In genomic region chr17:12104690-12105089, GRCm38 (mm10) we compare ENCODE assay signal across 21 mouse cellular contexts.
"Had no signal": no experiment of that assay in that cellular context is flagged by ENCODE, and none has a peak within 500 bp of the region (broad histone marks: within the 10 kb centered on the region; RNA-seq: fewer than 3 reads in every experiment).

No protein-coding gene starts in this region.

- H3K27ac ChIP-seq: intestine, embryonic 15.5 days; left cerebral cortex, adult 2 months; limb, embryonic 12.5 days; limb, embryonic 15.5 days; midbrain, embryonic 12.5 days; midbrain, embryonic 15.5 days; neural tube, embryonic 12.5 days; neural tube, embryonic 15.5 days; stomach, embryonic 15.5 days had no signal

- H3K9ac ChIP-seq: intestine, embryonic 15.5 days; limb, embryonic 12.5 days; limb, embryonic 15.5 days; midbrain, embryonic 12.5 days; midbrain, embryonic 15.5 days; neural tube, embryonic 12.5 days; neural tube, embryonic 15.5 days; stomach, embryonic 15.5 days had no signal

- H3K4me3 ChIP-seq: intestine, embryonic 15.5 days; left cerebral cortex, adult 2 months; limb, embryonic 12.5 days; limb, embryonic 15.5 days; midbrain, embryonic 12.5 days; midbrain, embryonic 15.5 days; neural tube, embryonic 12.5 days; neural tube, embryonic 15.5 days; stomach, embryonic 15.5 days had no signal

- ATAC-seq: intestine, embryonic 15.5 days; midbrain, embryonic 15.5 days had no signal

- H3K27me3 ChIP-seq: intestine, embryonic 15.5 days; limb, embryonic 12.5 days; limb, embryonic 15.5 days; midbrain, embryonic 12.5 days; midbrain, embryonic 15.5 days; neural tube, embryonic 12.5 days; neural tube, embryonic 15.5 days; stomach, embryonic 15.5 days had no signal

- H3K36me3 ChIP-seq: intestine, embryonic 15.5 days; limb, embryonic 12.5 days; limb, embryonic 15.5 days; midbrain, embryonic 12.5 days; midbrain, embryonic 15.5 days; neural tube, embryonic 12.5 days; neural tube, embryonic 15.5 days; stomach, embryonic 15.5 days had no signal

- H3K4me2 ChIP-seq: intestine, embryonic 15.5 days; limb, embryonic 12.5 days; limb, embryonic 15.5 days; midbrain, embryonic 12.5 days; midbrain, embryonic 15.5 days; neural tube, embryonic 12.5 days; neural tube, embryonic 15.5 days; stomach, embryonic 15.5 days had no signal

- H3K4me1 ChIP-seq: intestine, embryonic 15.5 days; limb, embryonic 12.5 days; limb, embryonic 15.5 days; midbrain, embryonic 12.5 days; midbrain, embryonic 15.5 days; neural tube, embryonic 12.5 days; neural tube, embryonic 15.5 days; stomach, embryonic 15.5 days had no signal

- DNase-seq: kidney, adult 11 months; kidney, adult 8-10 months; kidney, postnatal 25 days; layer of hippocampus, postnatal 36 days; left cerebral cortex, postnatal 4 days; lung, adult 2 months; lung, postnatal 14 days; retina, postnatal 1 day; right cerebral cortex, postnatal 25 days; spleen, adult 18-20 months; thymus, adult 18-20 months; thymus, postnatal 36 days had no signal

- H3K9me3 ChIP-seq: intestine, embryonic 15.5 days; midbrain, embryonic 12.5 days; midbrain, embryonic 15.5 days; neural tube, embryonic 15.5 days; stomach, embryonic 15.5 days had no signal
